Mouse (Mus musculus) megakaryocyte, embryonic 14.5 days (primary cell): Measurements from ENCODE around the gene Crbn.

Source experiments
- FLI1 ChIP-seq: IDR thresholded peaks from 2 replicates; pipeline ENCODE4 v1.6.1; 2012; ENCODE audit warnings: low read length, inconsistent platforms, mixed read lengths
- GATA1 ChIP-seq: IDR thresholded peaks from 3 replicates; pipeline ENCODE4 v1.6.1; 2012; ENCODE audit warnings: mixed read lengths, low read length, inconsistent platforms, borderline replicate concordance

- TF ChIP-seq GATA1 (no peak), FLI1 (no peak)
Measured at GRCm38 (mm10) chr6:106838053-106838452, 38.2 kb upstream of the Crbn start.
